Mouse (Mus musculus) hindbrain, embryonic 14.5 days (tissue): ENCODE data around the gene Cnpy1. TPM values are rescaled to one million over a fixed set of nuclear protein-coding genes. Genes with fewer than 3 reads are reported as not detected.

Experiments
- ATAC-seq: fragments of 200-750 bp; cut with Nextera tagmentation; 2 replicates; pipeline ENCODE4 v1.8.0; 2017; ENCODE audit warnings: moderate number of reproducible peaks, mild to moderate bottlenecking, moderate TSS enrichment, moderate library complexity; ENCODE audit not compliant: low FRiP score
- DNase-seq: peaks from one replicate; pipeline ENCODE4 v3.0.0-alpha.2; 2015; ENCODE audit warnings: low spot score
- H3K27ac ChIP-seq: fragments of 300-500 bp; sonication (generic); 2 replicates; pipeline ENCODE4 v1.5.1; 2014; ENCODE audit warnings: mild to moderate bottlenecking, moderate library complexity
- H3K27me3 ChIP-seq: fragments of 300-500 bp; sonication (generic); 2 replicates; pipeline ENCODE4 v1.6.1; 2014; ENCODE audit warnings: mild to moderate bottlenecking, low read length, mixed read lengths; ENCODE audit not compliant: control insufficient read depth, insufficient read depth
- H3K36me3 ChIP-seq: fragments of 300-500 bp; sonication (generic); replicated peaks from 2 replicates; pipeline ENCODE4 v1.6.1; 2014; ENCODE audit not compliant: control insufficient read depth, insufficient read depth
- H3K4me1 ChIP-seq: fragments of 300-500 bp; sonication (generic); replicated peaks from 2 replicates; pipeline ENCODE4 v1.6.1; 2014; ENCODE audit warnings: antibody characterized with exemption, low read length, mixed read lengths; ENCODE audit not compliant: control insufficient read depth, insufficient read depth
- H3K4me2 ChIP-seq: fragments of 300-500 bp; sonication (generic); replicated peaks from 2 replicates; pipeline ENCODE4 v1.6.1; 2014; ENCODE audit warnings: mild to moderate bottlenecking, moderate library complexity
- H3K4me3 ChIP-seq: fragments of 300-500 bp; sonication (generic); replicated peaks from 2 replicates; pipeline ENCODE4 v1.5.1; 2014; ENCODE audit warnings: mild to moderate bottlenecking, low read length
- H3K9ac ChIP-seq: fragments of 300-500 bp; sonication (generic); 2 replicates; pipeline ENCODE4 v1.6.1; 2014
- H3K9me3 ChIP-seq: fragments of 300-500 bp; sonication (generic); 2 replicates; pipeline ENCODE4 v1.6.1; 2016; ENCODE audit warnings: low read length; ENCODE audit not compliant: control insufficient read depth
- WGBS: fragments of 180-500 bp; shearing (Covaris S2); extraction: QIAGEN DNeasy Blood & Tissue Kit; methylation state at CpG from one replicate; pipeline ENCODE4 v1.1.7; 2014; 5-methylcytosine and 5-hydroxymethylcytosine counted together
- polyA plus RNA-seq: library from polyadenylated mRNA; unstranded; fragments of >200 nt; fragmentation: Nextera tagmentation; extraction: Ambion mirVana; gene quantifications from 2 replicates; pipeline ENCODE4 v1.2.1, GENCODE M21; 2014

Gene Cnpy1
- polyA plus RNA-seq, 1 experiment from 2014 or later: 2.3 TPM

GRCm38 (mm10) chr5:28165358-28166255 lies 80.0 kb downstream of the Cnpy1 start, which contains the start of gene En2:
Gene En2 (plus strand): TSS chr5:28165694.
- peak; percentile 87 for ATAC-seq
- peak; percentile 80 for DNase-seq
- WGBS: under 1% methylated on average over 97 of the region's 113 CpGs
- Histone ChIP-seq H3K9ac (peak within 1 kb of the TSS; percentile 67), H3K4me3 (peak within 1 kb of the TSS; percentile 49), H3K4me2 (peak within 1 kb of the TSS; percentile 69), H3K27me3 (peaks cover 82% of the 10 kb centered on the region), H3K27ac (peak within 1 kb of the TSS; percentile 83), H3K4me1 (peaks cover 10% of the 10 kb centered on the region; the same call in 1 of the 2 replicates), H3K36me3 (no peaks in the 10 kb centered on the region), H3K9me3 (no peaks in the 10 kb centered on the region)

- no peak for DNase-seq
- no peak overlapping the region for H3K9ac ChIP-seq
- no peak overlapping the region for H3K4me2 ChIP-seq
- H3K27ac ChIP-seq: no peak overlapping the region
- ATAC-seq: no peak
- 17% methylated on average over 1 of the region's 1 CpGs for WGBS
- H3K27me3 ChIP-seq: peaks cover 83% of the 10 kb centered on the region
- no peaks in the 10 kb centered on the region for H3K9me3 ChIP-seq
- no peaks in the 10 kb centered on the region for H3K36me3 ChIP-seq
- no peak overlapping the region for H3K4me3 ChIP-seq
- peaks cover 10% of the 10 kb centered on the region; the same call in 1 of the 2 replicates for H3K4me1 ChIP-seq
Observed at GRCm38 (mm10) chr5:28163926-28164325, 81.7 kb downstream of the Cnpy1 start.

- H3K4me3 ChIP-seq: peak overlapping the region; percentile 11; the same call in 1 of the 2 replicates
- H3K9ac ChIP-seq: peak overlapping the region; percentile 32
- H3K4me1 ChIP-seq: peaks cover 12% of the 10 kb centered on the region; the same call in 1 of the 2 replicates
- peaks cover 94% of the 10 kb centered on the region for H3K27me3 ChIP-seq
- peak overlapping the region; percentile 33 for H3K4me2 ChIP-seq
- no peaks in the 10 kb centered on the region for H3K9me3 ChIP-seq
- under 1% methylated on average over 24 of the region's 24 CpGs for WGBS
- no peak overlapping the region for H3K27ac ChIP-seq
- no peak for DNase-seq
- no peaks in the 10 kb centered on the region for H3K36me3 ChIP-seq
- no peak for ATAC-seq
Observed at GRCm38 (mm10) chr5:28161938-28162402, 83.6 kb downstream of the Cnpy1 start.

GRCm38 (mm10) chr5:28161383-28161937 lies 84.1 kb downstream of the Cnpy1 start:
- WGBS: 4% methylated on average over 20 of the region's 20 CpGs
- peak overlapping the region; percentile 33 for H3K4me2 ChIP-seq
- DNase-seq (no peak), ATAC-seq (no peak)
- H3K36me3 ChIP-seq: no peaks in the 10 kb centered on the region
- peaks cover 10% of the 10 kb centered on the region; the same call in 1 of the 2 replicates for H3K4me1 ChIP-seq
- H3K9me3 ChIP-seq: no peaks in the 10 kb centered on the region
- no peak overlapping the region for H3K27ac ChIP-seq
- H3K27me3 ChIP-seq: peaks cover 94% of the 10 kb centered on the region
- H3K9ac ChIP-seq: peak overlapping the region; percentile 32; the same call in 1 of the 2 replicates
- H3K4me3 ChIP-seq: peak overlapping the region; percentile 11; the same call in 1 of the 2 replicates

- H3K27ac ChIP-seq: no peak overlapping the region
- ATAC-seq (no peak), DNase-seq (no peak)
- H3K36me3 ChIP-seq: no peaks in the 10 kb centered on the region
- no peak overlapping the region for H3K9ac ChIP-seq
- no peaks in the 10 kb centered on the region for H3K9me3 ChIP-seq
- H3K4me3 ChIP-seq: no peak overlapping the region
- H3K27me3 ChIP-seq: peaks cover 98% of the 10 kb centered on the region
- no peak overlapping the region; the same call in 1 of the 2 replicates for H3K4me2 ChIP-seq
- WGBS: 10% methylated on average over 8 of the region's 8 CpGs
- H3K4me1 ChIP-seq: 0 out of 2 replicates have a peak, but pooled peaks cover 2% of the 10 kb centered on the region
Observed at GRCm38 (mm10) chr5:28159891-28160470, 85.6 kb downstream of the Cnpy1 start.

GRCm38 (mm10) chr5:28159072-28159458 lies 86.5 kb downstream of the Cnpy1 start:
- ATAC-seq: no peak

GRCm38 (mm10) chr5:28158308-28159071 lies 87.1 kb downstream of the Cnpy1 start:
- H3K27me3 ChIP-seq: peaks cover 95% of the 10 kb centered on the region
- ATAC-seq: peak; percentile 81
- 0 out of 2 replicates have a peak overlapping the region, but pooled peaks have one; percentile 6 for H3K4me3 ChIP-seq
- WGBS: under 1% methylated on average over 31 of the region's 31 CpGs
- no peak for DNase-seq
- H3K36me3 ChIP-seq: no peaks in the 10 kb centered on the region
- 0 out of 2 replicates have a peak, but pooled peaks cover 2% of the 10 kb centered on the region for H3K4me1 ChIP-seq
- H3K9ac ChIP-seq: no peak overlapping the region
- H3K27ac ChIP-seq: no peak overlapping the region
- H3K4me2 ChIP-seq: peak overlapping the region; percentile 31
- H3K9me3 ChIP-seq: no peaks in the 10 kb centered on the region

More at GRCm38 (mm10) chr5:28159072-28159458, 86.5 kb downstream of the Cnpy1 start:
- Histone ChIP-seq H3K36me3 (no peaks in the 10 kb centered on the region), H3K27me3 (peaks cover 95% of the 10 kb centered on the region), H3K4me3 (no peak overlapping the region), H3K4me1 (0 out of 2 replicates have a peak, but pooled peaks cover 2% of the 10 kb centered on the region), H3K4me2 (peak overlapping the region; percentile 31), H3K9ac (no peak overlapping the region), H3K27ac (no peak overlapping the region), H3K9me3 (no peaks in the 10 kb centered on the region)
- WGBS: 3% methylated on average over 15 of the region's 15 CpGs
- DNase-seq: no peak

- peaks cover 91% of the 10 kb centered on the region for H3K27me3 ChIP-seq
- 1% methylated on average over 17 of the region's 17 CpGs for WGBS
- H3K4me2 ChIP-seq: peak overlapping the region; percentile 31
- DNase-seq: no peak
- no peaks in the 10 kb centered on the region for H3K36me3 ChIP-seq
- 0 out of 2 replicates have a peak, but pooled peaks cover 2% of the 10 kb centered on the region for H3K4me1 ChIP-seq
- 0 out of 2 replicates have a peak, but pooled peaks have one; percentile 16 for ATAC-seq
- H3K9me3 ChIP-seq: no peaks in the 10 kb centered on the region
- peak overlapping the region; percentile 6; the same call in 1 of the 2 replicates for H3K4me3 ChIP-seq
- no peak overlapping the region for H3K27ac ChIP-seq
- no peak overlapping the region for H3K9ac ChIP-seq
Observed at GRCm38 (mm10) chr5:28157781-28158180, 87.8 kb downstream of the Cnpy1 start.
